Mouse (Mus musculus) spleen, adult 2 months (tissue): Measurements from ENCODE around the gene Cdk5r1. TPM values are rescaled to one million over a fixed set of nuclear protein-coding genes. Genes with fewer than 3 reads are reported as not detected.

Experiments used
- DNase-seq, 2 experiments: peaks; one replicate each; pipeline versions ENCODE4 v3.0.0 to v3.0.0-alpha.2; 2012 to 2021; ENCODE audit warnings: low spot score in 2 of 2, low read depth in 1 of 2
- H3K27ac ChIP-seq: fragments of 200-500 bp; 2 replicates; pipeline ENCODE4 v1.5.1; 2012; ENCODE audit warnings: low read length, inconsistent platforms; ENCODE audit not compliant: insufficient read depth
- H3K27me3 ChIP-seq: fragments of 200-500 bp; 2 replicates; pipeline ENCODE4 v1.6.1; 2012; ENCODE audit warnings: mild to moderate bottlenecking, moderate library complexity, low read length, inconsistent platforms; ENCODE audit not compliant: control insufficient read depth, insufficient read depth
- H3K36me3 ChIP-seq: fragments of 200-500 bp; 2 replicates; pipeline ENCODE4 v1.6.1; 2012; ENCODE audit warnings: mild to moderate bottlenecking, low read length, inconsistent platforms; ENCODE audit not compliant: control insufficient read depth, insufficient read depth
- H3K4me1 ChIP-seq: fragments of 200-500 bp; 2 replicates; pipeline ENCODE4 v1.6.1; 2011; ENCODE audit warnings: inconsistent platforms; ENCODE audit not compliant: control insufficient read depth, insufficient read depth, insufficient read length
- H3K4me3 ChIP-seq: fragments of 200-500 bp; 2 replicates; pipeline ENCODE4 v1.5.1; 2011; ENCODE audit warnings: mild to moderate bottlenecking, inconsistent platforms; ENCODE audit not compliant: insufficient read depth, insufficient read length; ENCODE audit errors: extremely low read depth
- CTCF ChIP-seq: fragments of 200-500 bp; IDR thresholded peaks from 2 replicates; pipeline ENCODE4 v1.5.1; 2011; ENCODE audit warnings: mild to moderate bottlenecking, inconsistent platforms; ENCODE audit not compliant: insufficient read depth, insufficient read length, insufficient replicate concordance; ENCODE audit errors: extremely low read depth
- POLR2A ChIP-seq: fragments of 200-500 bp; IDR thresholded peaks from 2 replicates; pipeline ENCODE4 v1.6.1; 2011; ENCODE audit warnings: low read depth, low read length, inconsistent platforms
- WGBS: fragments of 180-500 bp; shearing (Covaris S2); methylation state at CpG from one replicate; pipeline ENCODE4 v1.1.7; 2018; 5-methylcytosine and 5-hydroxymethylcytosine counted together
- polyA plus RNA-seq: library from polyadenylated mRNA; depleted of rRNA; stranded (reverse); fragments of >200 nt; gene quantifications from 2 replicates; pipeline ENCODE4 v1.2.3, GENCODE M21; 2012

Cdk5r1 gene
- polyA plus RNA-seq, 1 experiment, result 4.7 TPM

- Histone ChIP-seq H3K4me1 (peaks cover 9% of the 10 kb centered on the region), H3K4me3 (no peak overlapping the region), H3K36me3 (no peaks in the 10 kb centered on the region), H3K27ac (no peak overlapping the region), H3K27me3 (no peaks in the 10 kb centered on the region)
- 94% methylated on average over 10 of the region's 10 CpGs for WGBS
- no peak for TF ChIP-seq CTCF
- no peak for TF ChIP-seq POLR2A
- no peak for DNase-seq
Observed at GRCm38 (mm10) chr11:80482347-80482746, 5.5 kb downstream of the Cdk5r1 start.

GRCm38 (mm10) chr11:80482921-80483320 is 6.1 kb downstream of the Cdk5r1 start:
- H3K27ac ChIP-seq, result no peak overlapping the region
- H3K4me1 ChIP-seq, result peaks cover 3% of the 10 kb centered on the region
- no peak overlapping the region for H3K4me3 ChIP-seq
- no peaks in the 10 kb centered on the region for H3K27me3 ChIP-seq
- no peak for DNase-seq
- TF ChIP-seq POLR2A (no peak), CTCF (no peak)
- H3K36me3 ChIP-seq, result no peaks in the 10 kb centered on the region
- 97% methylated on average over 7 of the region's 7 CpGs for WGBS

GRCm38 (mm10) chr11:80483536-80484067 is 6.8 kb downstream of the Cdk5r1 start:
- Histone ChIP-seq H3K27ac (no peak overlapping the region), H3K27me3 (no peaks in the 10 kb centered on the region), H3K4me3 (no peak overlapping the region), H3K4me1 (no peaks in the 10 kb centered on the region; the same call in 1 of the 2 replicates), H3K36me3 (no peaks in the 10 kb centered on the region)
- no peak for DNase-seq
- WGBS, result 89% methylated on average over 6 of the region's 6 CpGs
- TF ChIP-seq POLR2A (no peak), CTCF (no peak)

- 84% methylated on average over 12 of the region's 12 CpGs for WGBS
- H3K4me3 ChIP-seq, result no peak overlapping the region
- DNase-seq, result no peak
- H3K4me1 ChIP-seq, result peaks cover 1% of the 10 kb centered on the region; the same call in 1 of the 2 replicates
- TF ChIP-seq CTCF, result no peak
- TF ChIP-seq POLR2A, result no peak
- H3K36me3 ChIP-seq, result no peaks in the 10 kb centered on the region
- H3K27me3 ChIP-seq, result no peaks in the 10 kb centered on the region
- H3K27ac ChIP-seq, result no peak overlapping the region
Observed at GRCm38 (mm10) chr11:80484191-80484791, 7.5 kb downstream of the Cdk5r1 start.

GRCm38 (mm10) chr11:80485120-80485551 is 8.3 kb downstream of the Cdk5r1 start:
- Histone ChIP-seq H3K4me3 (no peak overlapping the region), H3K27ac (no peak overlapping the region), H3K27me3 (no peaks in the 10 kb centered on the region), H3K36me3 (no peaks in the 10 kb centered on the region), H3K4me1 (peaks cover 9% of the 10 kb centered on the region; the same call in 1 of the 2 replicates)
- 92% methylated on average over 9 of the region's 9 CpGs for WGBS
- no peak for DNase-seq
- no peak for TF ChIP-seq CTCF
- TF ChIP-seq POLR2A, result no peak

GRCm38 (mm10) chr11:80485622-80486206 is 8.9 kb downstream of the Cdk5r1 start:
- 92% methylated on average over 10 of the region's 10 CpGs for WGBS
- no peak for DNase-seq
- Histone ChIP-seq H3K36me3 (no peaks in the 10 kb centered on the region), H3K27me3 (no peaks in the 10 kb centered on the region), H3K27ac (no peak overlapping the region), H3K4me1 (peaks cover 9% of the 10 kb centered on the region; the same call in 1 of the 2 replicates), H3K4me3 (no peak overlapping the region)
- TF ChIP-seq CTCF, result no peak
- no peak for TF ChIP-seq POLR2A

GRCm38 (mm10) chr11:80487904-80488587 is 11.2 kb downstream of the Cdk5r1 start:
- Histone ChIP-seq H3K27me3 (no peaks in the 10 kb centered on the region), H3K4me3 (no peak overlapping the region), H3K27ac (no peak overlapping the region), H3K4me1 (peaks cover 9% of the 10 kb centered on the region; the same call in 1 of the 2 replicates), H3K36me3 (no peaks in the 10 kb centered on the region)
- DNase-seq, result no peak
- WGBS, result 87% methylated on average over 15 of the region's 15 CpGs
- TF ChIP-seq POLR2A (no peak), CTCF (no peak)
